Mouse (Mus musculus) thymus, adult 18-20 months (tissue): Measurements from ENCODE around the gene Flrt3.

Experiments
- DNase-seq, 2 experiments: peaks; one replicate each; pipeline ENCODE4 v3.0.0; 2022; ENCODE audit warnings: mixed read lengths in 2 of 2

Gene Flrt3

GRCm38 (mm10) chr2:140670963-140671702 lies at the start of gene Flrt3:
Gene Flrt3 (minus strand): TSS chr2:140671469.
- peak; percentile 15 to 26 for DNase-seq

DNA sequence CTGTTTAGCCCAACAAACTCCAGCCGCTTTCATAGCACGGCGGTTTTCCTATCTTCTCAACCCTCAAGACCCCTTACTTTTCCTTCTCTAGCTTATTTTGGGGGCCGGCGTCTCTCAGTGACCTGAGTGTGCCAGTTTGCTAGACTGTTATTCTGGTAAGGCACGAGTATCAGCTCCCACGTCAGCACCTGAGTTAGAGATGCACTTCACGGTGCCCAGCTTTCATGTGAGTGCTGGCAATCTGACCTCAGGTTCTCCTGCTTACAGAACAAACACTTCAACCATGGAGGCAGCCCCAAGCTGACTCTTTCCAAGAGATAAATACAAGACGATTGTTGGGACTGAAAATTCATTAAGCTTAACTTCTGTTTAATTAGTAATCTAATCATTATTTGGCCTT lies 46.1 kb upstream of the Flrt3 start:
- DNase-seq = no peak

DNA sequence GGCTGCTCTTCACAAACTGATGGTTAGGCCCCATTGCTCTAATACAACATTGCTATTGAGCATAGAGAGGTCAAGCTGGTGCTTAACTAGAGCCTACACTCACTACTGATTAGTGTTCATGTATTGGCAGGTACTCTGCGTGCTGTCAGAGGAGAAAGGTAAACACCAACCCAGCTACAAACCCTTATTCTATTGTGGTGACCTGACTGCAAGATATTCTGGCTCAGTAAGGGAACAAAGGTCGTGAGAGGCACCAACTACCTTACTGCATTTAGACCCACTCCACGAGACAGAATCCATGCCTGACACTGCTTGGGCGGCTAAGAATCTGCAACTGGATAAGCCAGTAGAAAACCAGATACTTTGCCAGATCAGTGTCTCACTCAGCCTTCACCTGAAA lies 44.6 kb upstream of the Flrt3 start:
- no peak for DNase-seq

GRCm38 (mm10) chr2:140707550-140707949 lies 36.3 kb upstream of the Flrt3 start:
- DNase-seq = no peak

- no peak for DNase-seq
Observed at GRCm38 (mm10) chr2:140705278-140705677, 34.0 kb upstream of the Flrt3 start.

- DNase-seq = no peak
Observed at GRCm38 (mm10) chr2:140704146-140704545, 32.9 kb upstream of the Flrt3 start.

DNA sequence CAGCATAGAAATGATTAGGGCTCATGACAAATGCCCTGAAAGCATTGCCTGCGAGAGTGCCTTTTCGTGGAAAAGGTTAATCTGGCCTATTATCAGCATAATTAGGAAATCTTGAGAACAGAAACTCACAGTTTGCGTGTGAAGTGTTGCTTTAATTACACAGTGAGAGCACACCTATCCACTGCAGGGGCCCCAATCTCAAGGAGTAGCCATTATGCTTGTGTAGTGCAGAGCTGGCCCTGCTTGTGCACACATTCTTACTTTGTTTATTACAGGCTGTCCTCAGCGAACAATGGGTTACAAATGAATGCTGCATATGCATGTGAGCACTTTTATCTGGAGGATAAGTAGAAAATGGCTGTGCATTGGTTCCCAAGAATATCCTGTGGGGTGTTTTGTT lies 32.1 kb upstream of the Flrt3 start:
- no peak for DNase-seq

DNA sequence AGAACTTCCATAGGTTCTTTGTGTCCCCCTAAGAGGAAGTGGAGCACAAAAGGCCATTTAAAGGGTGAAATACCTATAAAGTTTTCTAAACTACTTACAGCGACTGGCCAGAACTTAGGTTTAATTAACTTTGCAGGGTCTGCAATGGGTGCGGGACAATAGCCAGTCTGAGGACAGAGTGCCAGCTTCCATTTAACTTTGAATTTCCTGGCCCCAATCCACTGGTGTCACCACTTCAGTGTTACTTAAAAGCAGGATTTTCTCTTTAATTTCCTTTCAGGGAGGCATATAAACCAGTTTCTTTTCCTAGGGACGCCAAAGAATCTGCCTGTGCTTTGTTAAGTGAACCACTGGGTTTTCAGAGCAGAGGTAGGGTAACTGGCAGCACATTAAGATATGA lies 27.3 kb upstream of the Flrt3 start:
- no peak for DNase-seq

DNA sequence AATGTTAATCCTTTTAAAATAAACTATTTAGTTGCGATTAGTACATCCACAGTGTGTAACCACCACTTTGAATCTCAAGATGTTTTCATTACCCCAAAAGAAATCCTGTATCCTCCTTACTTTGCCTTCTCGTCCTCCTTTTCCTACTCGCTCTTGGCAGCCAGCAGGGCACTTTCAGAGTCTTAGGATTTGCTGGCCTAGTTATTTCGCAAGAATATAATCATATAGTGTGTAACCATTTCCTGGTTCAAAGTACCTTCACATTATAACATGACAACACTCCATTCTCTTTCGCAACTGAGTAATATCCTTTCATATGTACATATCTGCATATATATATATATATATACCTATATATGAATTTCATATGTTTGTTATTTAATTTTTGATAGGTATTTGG lies 22.6 kb upstream of the Flrt3 start:
- no peak for DNase-seq

DNA sequence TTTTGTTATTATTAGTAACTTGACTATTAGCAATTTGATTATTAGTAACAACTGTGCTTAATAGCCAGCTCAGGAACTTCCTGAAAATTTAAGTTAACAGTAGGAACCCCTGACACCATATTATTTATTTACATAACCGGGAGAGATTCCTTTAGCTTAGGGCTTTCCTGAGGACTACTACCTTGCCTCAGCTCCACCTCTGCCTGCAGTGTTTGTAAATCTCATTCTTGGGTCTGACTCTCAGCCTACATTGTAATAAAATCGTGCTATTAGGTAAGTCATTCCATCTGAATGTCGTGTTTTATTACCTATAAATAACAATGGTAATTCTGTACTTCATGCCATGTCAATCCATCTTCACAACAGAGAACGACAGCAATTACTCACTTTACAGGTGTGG lies 21.2 kb upstream of the Flrt3 start:
- DNase-seq = no peak

- DNase-seq = no peak
Observed at GRCm38 (mm10) chr2:140691403-140691802, 20.1 kb upstream of the Flrt3 start.

GRCm38 (mm10) chr2:140690906-140691305 lies 19.6 kb upstream of the Flrt3 start:
- DNase-seq = no peak

DNA sequence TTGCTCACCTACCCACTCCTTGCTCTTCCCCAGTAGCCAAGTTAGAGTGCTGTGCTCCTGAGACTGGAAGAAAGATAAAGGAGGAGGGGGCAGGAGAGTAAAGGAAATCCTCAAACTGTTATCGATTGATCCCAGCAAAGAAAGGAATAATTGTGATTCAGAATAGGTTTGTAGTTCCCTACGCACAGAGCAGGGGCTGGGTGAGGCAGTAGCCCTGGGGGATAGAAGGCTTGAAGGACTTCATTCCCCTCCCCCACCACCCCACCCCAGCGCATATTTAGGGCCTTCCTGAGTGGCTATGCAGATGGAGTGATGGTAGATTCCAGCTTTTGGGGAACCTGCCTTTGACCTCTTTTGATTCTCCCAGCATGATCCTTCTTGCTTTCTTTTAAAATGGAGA lies 5.5 kb upstream of the Flrt3 start:
- DNase-seq = no peak

DNA sequence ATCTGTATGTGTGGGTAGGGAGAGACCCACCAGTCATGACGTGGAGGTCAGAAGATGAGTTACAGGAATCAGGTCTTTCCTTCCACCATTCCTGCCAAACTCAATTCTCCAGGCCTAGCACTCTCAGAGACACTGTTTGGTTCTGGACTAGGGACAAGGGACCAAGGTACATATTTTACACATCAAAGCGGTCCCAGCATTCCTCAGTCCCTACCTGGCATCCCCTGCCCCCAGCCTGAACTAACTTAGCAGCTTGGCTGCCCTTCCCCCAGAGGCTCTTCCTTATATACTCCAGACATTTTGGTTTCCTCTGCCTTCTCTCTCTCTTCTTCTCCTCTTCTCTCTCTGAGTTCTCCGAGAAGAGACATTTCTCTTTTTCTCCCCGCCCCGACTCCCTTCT lies 2.2 kb upstream of the Flrt3 start:
- DNase-seq = no peak

GRCm38 (mm10) chr2:140670457-140670856 lies 812 bp downstream of the Flrt3 start:
- DNase-seq = no peak

DNA sequence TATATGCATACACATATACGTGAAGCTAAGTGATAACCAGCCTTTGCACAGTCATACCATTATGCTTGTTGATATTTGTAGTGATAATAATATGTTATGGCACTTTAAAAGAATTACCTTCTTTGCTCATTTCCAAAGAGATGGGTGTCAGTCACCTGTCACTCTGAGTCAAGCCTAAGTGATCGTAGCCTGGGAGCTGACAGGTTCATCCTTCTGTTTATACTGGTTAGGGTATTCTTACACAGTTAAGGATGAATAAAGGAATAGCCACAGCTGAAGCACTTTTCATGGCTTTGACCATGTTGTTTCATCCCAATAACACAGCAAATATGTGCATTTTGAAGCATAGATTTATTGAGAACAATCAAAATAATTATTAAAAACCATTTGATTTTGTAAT lies 1.5 kb downstream of the Flrt3 start:
- DNase-seq = no peak

DNA sequence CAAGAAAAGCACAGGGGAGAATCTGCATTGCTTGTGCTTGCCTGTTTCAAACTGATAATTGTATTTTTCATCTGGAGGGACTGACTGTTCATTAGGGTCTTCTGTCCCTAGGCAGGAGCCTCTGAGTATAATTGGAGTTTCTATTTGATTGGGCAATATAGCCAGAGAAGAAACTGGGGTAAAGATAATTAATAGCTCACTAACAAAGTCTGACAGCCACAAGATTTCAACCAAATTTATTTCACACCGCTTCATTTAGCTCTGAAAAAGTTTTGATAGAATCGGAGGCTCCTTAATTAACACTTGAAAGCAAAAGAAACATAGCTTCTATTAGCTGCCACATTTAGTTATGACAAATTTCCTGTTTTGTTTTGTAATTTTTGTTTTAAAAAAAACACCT lies 2.2 kb downstream of the Flrt3 start:
- DNase-seq = no peak

- DNase-seq = no peak
Observed at GRCm38 (mm10) chr2:140668311-140668710, 3.0 kb downstream of the Flrt3 start.

GRCm38 (mm10) chr2:140667261-140668047 lies 3.8 kb downstream of the Flrt3 start:
- no peak for DNase-seq

- no peak for DNase-seq
Observed at GRCm38 (mm10) chr2:140666846-140667245, 4.4 kb downstream of the Flrt3 start.

GRCm38 (mm10) chr2:140664381-140664780 lies 6.9 kb downstream of the Flrt3 start:
- no peak for DNase-seq

- DNase-seq = no peak
Observed at GRCm38 (mm10) chr2:140662673-140663072, 8.6 kb downstream of the Flrt3 start.

DNA sequence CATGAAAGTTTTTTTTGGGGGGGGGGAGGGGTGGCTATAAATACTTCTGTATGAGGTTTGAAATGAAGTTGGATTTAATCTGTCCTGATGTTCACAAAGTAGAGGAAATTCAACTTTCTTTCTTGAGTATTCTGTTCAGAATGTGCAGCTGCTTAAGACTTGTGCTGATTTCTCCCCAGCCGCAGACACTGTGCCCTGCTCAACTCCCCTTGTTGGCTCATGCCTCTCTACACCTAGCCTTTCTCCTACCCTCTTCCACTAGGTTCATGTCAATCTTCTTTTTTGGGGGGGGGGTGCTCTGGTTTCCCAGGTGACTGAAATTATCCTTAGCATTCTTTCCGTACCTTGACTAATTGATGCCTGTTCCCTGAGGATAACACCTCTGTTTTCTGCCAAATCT lies 17.3 kb downstream of the Flrt3 start:
- DNase-seq = no peak

- DNase-seq = no peak
Observed at GRCm38 (mm10) chr2:140653481-140653880, 17.8 kb downstream of the Flrt3 start.
